Mouse (Mus musculus): ENCODE measurements around the gene Ube2t. TPM values are rescaled to one million over a fixed set of nuclear protein-coding genes. Genes with fewer than 3 reads are reported as not detected.

Gene Ube2t
- total RNA-seq, 2 experiments from 2014 or later, result 14.9 to 36.6 TPM

Other genes with a start within 250 kb of the Ube2t start
- 2.8 and 6.2 TPM in 2 replicates for gene Ppp1r12b, start 6.6 kb upstream of the Ube2t start, total RNA-seq (2014; fragmentation: Nextera tagmentation)
- gene Ppp1r12b, start 6.6 kb upstream of the Ube2t start, total RNA-seq (2017), result 6.1 and 6.3 TPM in 2 replicates
- not detected in 2 replicates for gene Lgr6, start 142.7 kb downstream of the Ube2t start, total RNA-seq (2014; fragmentation: Nextera tagmentation)
- gene Lgr6, start 142.7 kb downstream of the Ube2t start, total RNA-seq (2017), result 0.04 TPM in 1 of 2 replicates, not detected in the other
- 133 and 146 TPM in 2 replicates for gene Ptpn7, start 170.1 kb downstream of the Ube2t start, total RNA-seq (2014; fragmentation: Nextera tagmentation)
- gene Ptpn7, start 170.1 kb downstream of the Ube2t start, total RNA-seq (2017), result 101 and 112 TPM in 2 replicates
- gene Arl8a, start 184.3 kb downstream of the Ube2t start, total RNA-seq (2014; fragmentation: Nextera tagmentation), result 35.6 and 48.5 TPM in 2 replicates
- gene Arl8a, start 184.3 kb downstream of the Ube2t start, total RNA-seq (2017), result 18.3 and 20.3 TPM in 2 replicates
- gene Gpr37l1, start 205.1 kb downstream of the Ube2t start, total RNA-seq (2014; fragmentation: Nextera tagmentation), result not detected in 2 replicates
- not detected in 2 replicates for gene Gpr37l1, start 205.1 kb downstream of the Ube2t start, total RNA-seq (2017)